Mouse (Mus musculus): ENCODE data around the gene Etfb.

- TF ChIP-seq MAFK (IDR thresholded peaks at IDR 0.05; ENCODE audit: insufficient replicate concordance, low read length) (no peak), NRF1 (IDR thresholded peaks at IDR 0.05; ENCODE audit: low read depth, low read length) (no peak), POLR2A (IDR thresholded peaks at IDR 0.05; ENCODE audit: low read depth, low read length) (no peak), MXI1 (IDR thresholded peaks at IDR 0.05; ENCODE audit: low read depth, low read length) (no peak)
Measured at GRCm38 (mm10) chr7:43470373-43470772, 26.5 kb downstream of the Etfb start.

Data from CH12.LX (cell line).